Mouse (Mus musculus): ENCODE results near the gene Zfp433. TPM values are rescaled to one million over a fixed set of nuclear protein-coding genes. Genes with fewer than 3 reads are reported as not detected.
A peak's percentile ranks its signal among the peaks of the same experiment; 100 is the strongest.
"Not testable (repeated sequence)": the region's sequence is repeated elsewhere in the genome, so short reads cannot be mapped to it uniquely, and the experiment has no call there.

Zfp433 gene
- 22.1 and 23.8 TPM in 2 replicates for polyA plus RNA-seq (2014; fragmentation: Nextera tagmentation; extraction: Ambion mirVana)

GRCm38 (mm10) chr10:81704531-81705301 lies at the start of gene Zfp433:
Gene Zfp433, plus strand, starts transcription at chr10:81704825.
- H3K4me3 ChIP-seq (ENCODE audit: low read depth, low read length); H3K27ac ChIP-seq (ENCODE audit: low read length); H3K4me2 ChIP-seq (replicated peaks; ENCODE audit: low read depth, low read length); H3K9me3 ChIP-seq (ENCODE audit: control insufficient read depth, low read depth, low read length); H3K27me3 ChIP-seq (ENCODE audit: control insufficient read depth, insufficient read depth, low read length); H3K4me1 ChIP-seq (ENCODE audit: control insufficient read depth, insufficient read depth, low read length); H3K9ac ChIP-seq (replicated peaks; ENCODE audit: low read depth, low read length); H3K36me3 ChIP-seq (ENCODE audit: control insufficient read depth, insufficient read depth, low read length): not testable (repeated sequence)
- peak; percentile 100 for ATAC-seq (ENCODE audit: insufficient number of reproducible peaks, insufficient read depth, low FRiP score, low read depth)
- WGBS = no CpG with 5 or more reads among the region's 46 CpGs

DNA sequence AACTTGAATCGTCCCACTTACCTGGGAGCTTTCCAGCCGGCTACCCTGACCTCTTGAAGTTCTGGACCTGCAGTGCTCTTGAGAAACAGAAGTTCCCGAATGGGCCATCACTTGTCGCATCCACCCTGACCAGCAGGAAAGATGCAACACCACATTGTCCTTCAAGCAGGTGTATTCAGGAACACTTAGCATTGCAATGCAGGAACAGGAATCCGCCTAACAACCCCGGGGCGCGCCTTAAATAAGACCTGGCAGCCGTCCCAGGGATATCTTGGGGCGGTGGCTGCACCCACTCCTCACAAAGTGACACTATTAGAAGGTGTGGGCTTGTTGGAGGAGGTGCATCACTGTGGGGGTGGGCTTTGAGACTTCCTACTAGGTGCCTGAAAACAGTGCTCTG lies 49.4 kb upstream of the Zfp433 start:
- Histone ChIP-seq H3K27ac (ENCODE audit: low read length) (no peak overlapping the region), H3K4me2 (replicated peaks; ENCODE audit: low read depth, low read length) (no peak overlapping the region), H3K27me3 (ENCODE audit: control insufficient read depth, insufficient read depth, low read length) (no peaks in the 10 kb centered on the region), H3K9me3 (ENCODE audit: control insufficient read depth, low read depth, low read length) (peaks cover 40% of the 10 kb centered on the region; the same call in 1 of the 2 replicates), H3K4me1 (ENCODE audit: control insufficient read depth, insufficient read depth, low read length) (no peaks in the 10 kb centered on the region), H3K4me3 (ENCODE audit: low read depth, low read length) (no peak overlapping the region), H3K36me3 (ENCODE audit: control insufficient read depth, insufficient read depth, low read length) (no peaks in the 10 kb centered on the region), H3K9ac (replicated peaks; ENCODE audit: low read depth, low read length) (no peak overlapping the region)
- no peak for ATAC-seq (ENCODE audit: insufficient number of reproducible peaks, insufficient read depth, low FRiP score, low read depth)
- 93% methylated on average over 10 of the region's 10 CpGs for WGBS

DNA sequence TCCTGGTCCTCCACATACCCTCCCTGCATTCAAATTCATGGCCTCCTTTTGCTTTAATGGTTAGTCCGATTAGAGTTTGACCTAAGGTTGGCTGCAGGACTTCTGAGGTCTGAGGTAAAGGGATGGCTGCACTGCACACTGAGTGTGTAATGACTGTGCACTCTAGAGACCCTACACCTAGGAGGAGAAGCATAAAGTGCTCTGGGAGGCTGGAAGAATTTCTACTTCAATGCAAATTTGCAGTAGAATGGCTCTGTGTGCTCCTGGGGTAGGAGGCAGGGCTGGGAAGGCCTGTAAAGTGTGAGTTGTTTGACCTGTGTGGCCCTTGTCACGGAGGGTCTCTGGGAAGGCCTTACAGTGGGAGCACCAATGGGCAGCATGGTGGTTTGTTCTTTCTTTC lies 48.5 kb upstream of the Zfp433 start:
- Histone ChIP-seq H3K4me2 (replicated peaks; ENCODE audit: low read depth, low read length) (no peak overlapping the region), H3K4me3 (ENCODE audit: low read depth, low read length) (no peak overlapping the region), H3K27ac (ENCODE audit: low read length) (no peak overlapping the region), H3K27me3 (ENCODE audit: control insufficient read depth, insufficient read depth, low read length) (no peaks in the 10 kb centered on the region), H3K36me3 (ENCODE audit: control insufficient read depth, insufficient read depth, low read length) (no peaks in the 10 kb centered on the region), H3K9me3 (ENCODE audit: control insufficient read depth, low read depth, low read length) (peaks cover 39% of the 10 kb centered on the region; the same call in 1 of the 2 replicates), H3K9ac (replicated peaks; ENCODE audit: low read depth, low read length) (no peak overlapping the region), H3K4me1 (ENCODE audit: control insufficient read depth, insufficient read depth, low read length) (no peaks in the 10 kb centered on the region)
- WGBS = 91% methylated on average over 2 of the region's 2 CpGs
- ATAC-seq (ENCODE audit: insufficient number of reproducible peaks, insufficient read depth, low FRiP score, low read depth) = no peak

GRCm38 (mm10) chr10:81687114-81687513 lies 17.5 kb upstream of the Zfp433 start:
- not testable (repeated sequence) for H3K4me3 ChIP-seq (ENCODE audit: low read depth, low read length); H3K27me3 ChIP-seq (ENCODE audit: control insufficient read depth, insufficient read depth, low read length); H3K27ac ChIP-seq (ENCODE audit: low read length); H3K36me3 ChIP-seq (ENCODE audit: control insufficient read depth, insufficient read depth, low read length); H3K4me1 ChIP-seq (ENCODE audit: control insufficient read depth, insufficient read depth, low read length); H3K4me2 ChIP-seq (replicated peaks; ENCODE audit: low read depth, low read length); H3K9me3 ChIP-seq (ENCODE audit: control insufficient read depth, low read depth, low read length); H3K9ac ChIP-seq (replicated peaks; ENCODE audit: low read depth, low read length); ATAC-seq (ENCODE audit: insufficient number of reproducible peaks, insufficient read depth, low FRiP score, low read depth)
- no CpG with 5 or more reads among the region's 18 CpGs for WGBS

GRCm38 (mm10) chr10:81770506-81771403 lies 66.1 kb downstream of the Zfp433 start, which contains the start of gene Gm3055:
Gene Gm3055, minus strand, starts transcription at chr10:81771161.
- not testable (repeated sequence) for H3K27me3 ChIP-seq (ENCODE audit: control insufficient read depth, insufficient read depth, low read length); H3K27ac ChIP-seq (ENCODE audit: low read length); H3K4me1 ChIP-seq (ENCODE audit: control insufficient read depth, insufficient read depth, low read length); H3K36me3 ChIP-seq (ENCODE audit: control insufficient read depth, insufficient read depth, low read length); H3K4me2 ChIP-seq (replicated peaks; ENCODE audit: low read depth, low read length); H3K9ac ChIP-seq (replicated peaks; ENCODE audit: low read depth, low read length); H3K4me3 ChIP-seq (ENCODE audit: low read depth, low read length); H3K9me3 ChIP-seq (ENCODE audit: control insufficient read depth, low read depth, low read length)
- WGBS = no CpG with 5 or more reads among the region's 43 CpGs
- ATAC-seq (ENCODE audit: insufficient number of reproducible peaks, insufficient read depth, low FRiP score, low read depth) = peak; percentile 93

- H3K4me3 ChIP-seq (ENCODE audit: low read depth, low read length); H3K27me3 ChIP-seq (ENCODE audit: control insufficient read depth, insufficient read depth, low read length); H3K27ac ChIP-seq (ENCODE audit: low read length); ATAC-seq (ENCODE audit: insufficient number of reproducible peaks, insufficient read depth, low FRiP score, low read depth); H3K36me3 ChIP-seq (ENCODE audit: control insufficient read depth, insufficient read depth, low read length); H3K4me2 ChIP-seq (replicated peaks; ENCODE audit: low read depth, low read length); H3K4me1 ChIP-seq (ENCODE audit: control insufficient read depth, insufficient read depth, low read length); H3K9me3 ChIP-seq (ENCODE audit: control insufficient read depth, low read depth, low read length); H3K9ac ChIP-seq (replicated peaks; ENCODE audit: low read depth, low read length): not testable (repeated sequence)
- WGBS = no CpG with 5 or more reads among the region's 3 CpGs
Observed at GRCm38 (mm10) chr10:81771404-81771777, 66.8 kb downstream of the Zfp433 start.

Other genes starting within 250 kb of the Zfp433 start
- 76.0 and 80.1 TPM in 2 replicates for gene Nfic, start 249.2 kb upstream of the Zfp433 start, polyA plus RNA-seq (2014; fragmentation: Nextera tagmentation; extraction: Ambion mirVana)
- gene Celf5, start 222.1 kb upstream of the Zfp433 start, polyA plus RNA-seq (2014; fragmentation: Nextera tagmentation; extraction: Ambion mirVana) = 1.7 and 2.2 TPM in 2 replicates
- 79.1 and 79.3 TPM in 2 replicates for gene Ncln, start 208.4 kb upstream of the Zfp433 start, polyA plus RNA-seq (2014; fragmentation: Nextera tagmentation; extraction: Ambion mirVana)
- 0.41 and 0.72 TPM in 2 replicates for gene S1pr4, start 204.7 kb upstream of the Zfp433 start, polyA plus RNA-seq (2014; fragmentation: Nextera tagmentation; extraction: Ambion mirVana)
- 3.6 and 7.4 TPM in 2 replicates for gene Gna15, start 180.6 kb upstream of the Zfp433 start, polyA plus RNA-seq (2014; fragmentation: Nextera tagmentation; extraction: Ambion mirVana)
- 86.2 and 89.3 TPM in 2 replicates for gene Gna11, start 159.6 kb upstream of the Zfp433 start, polyA plus RNA-seq (2014; fragmentation: Nextera tagmentation; extraction: Ambion mirVana)
- gene Aes, start 145.3 kb upstream of the Zfp433 start, polyA plus RNA-seq (2014; fragmentation: Nextera tagmentation; extraction: Ambion mirVana) = 363 and 388 TPM in 2 replicates
- 17.7 and 19.1 TPM in 2 replicates for gene Tle2, start 130.3 kb upstream of the Zfp433 start, polyA plus RNA-seq (2014; fragmentation: Nextera tagmentation; extraction: Ambion mirVana)
- gene Tle6, start 103.8 kb upstream of the Zfp433 start, polyA plus RNA-seq (2014; fragmentation: Nextera tagmentation; extraction: Ambion mirVana) = 14.3 and 18.2 TPM in 2 replicates
- gene BC025920, start 98.6 kb upstream of the Zfp433 start, polyA plus RNA-seq (2014; fragmentation: Nextera tagmentation; extraction: Ambion mirVana) = 0.57 and 0.69 TPM in 2 replicates
- gene Sirt6, start 77.0 kb upstream of the Zfp433 start, polyA plus RNA-seq (2014; fragmentation: Nextera tagmentation; extraction: Ambion mirVana) = 33.4 and 43.4 TPM in 2 replicates
- gene Ankrd24, start 76.3 kb upstream of the Zfp433 start, polyA plus RNA-seq (2014; fragmentation: Nextera tagmentation; extraction: Ambion mirVana) = 7.8 and 9.1 TPM in 2 replicates
- gene Gm10778, start 55.8 kb upstream of the Zfp433 start, polyA plus RNA-seq (2014; fragmentation: Nextera tagmentation; extraction: Ambion mirVana) = 6.0 and 6.3 TPM in 2 replicates
- gene Gm3055, start 66.3 kb downstream of the Zfp433 start, polyA plus RNA-seq (2014; fragmentation: Nextera tagmentation; extraction: Ambion mirVana) = 13.9 and 15.3 TPM in 2 replicates
- 3.9 and 4.0 TPM in 2 replicates for gene Gm4767, start 107.4 kb downstream of the Zfp433 start, polyA plus RNA-seq (2014; fragmentation: Nextera tagmentation; extraction: Ambion mirVana)
- 12.4 and 13.6 TPM in 2 replicates for gene Gm32687, start 159.1 kb downstream of the Zfp433 start, polyA plus RNA-seq (2014; fragmentation: Nextera tagmentation; extraction: Ambion mirVana)
- gene Zfp781, start 225.7 kb downstream of the Zfp433 start, polyA plus RNA-seq (2014; fragmentation: Nextera tagmentation; extraction: Ambion mirVana) = 4.4 and 5.2 TPM in 2 replicates

Data from stomach, embryonic 14.5 days (tissue).